Mouse (Mus musculus) brain, embryonic 18.5 days (tissue): ENCODE measurements at regions not wholly inside any gene's neighbourhood (a gene's known extent, or its start where the extent isn't known, plus 50 kb on each side); places are given as distances from the start of the nearest gene placed in this dataset.

ENCODE experiments used
- DNase-seq: peaks from one replicate; pipeline ENCODE4 v3.0.0-alpha.2; 2012; ENCODE audit warnings: low read depth, low spot score

DNA sequence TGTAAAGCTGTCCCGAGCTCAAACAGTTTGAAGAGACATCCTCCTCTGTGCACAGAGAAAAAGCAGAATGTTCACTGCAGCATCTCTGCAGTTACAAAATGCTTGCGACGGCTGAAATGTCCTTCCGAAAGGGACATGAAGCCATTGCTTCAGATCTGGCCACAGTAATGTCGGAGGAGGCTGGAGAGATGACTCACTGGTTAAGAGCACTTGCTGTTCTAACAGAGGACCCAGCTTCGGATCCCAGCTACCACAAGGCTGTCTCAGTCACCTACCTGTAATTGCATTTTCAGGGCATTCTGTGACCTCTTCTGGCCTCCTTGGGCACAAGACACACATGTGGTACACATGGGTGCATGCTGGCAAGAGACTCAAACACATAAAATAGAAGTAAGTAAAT lies 63.5 kb upstream of the Nr5a2 start:
- no peak for DNase-seq

DNA sequence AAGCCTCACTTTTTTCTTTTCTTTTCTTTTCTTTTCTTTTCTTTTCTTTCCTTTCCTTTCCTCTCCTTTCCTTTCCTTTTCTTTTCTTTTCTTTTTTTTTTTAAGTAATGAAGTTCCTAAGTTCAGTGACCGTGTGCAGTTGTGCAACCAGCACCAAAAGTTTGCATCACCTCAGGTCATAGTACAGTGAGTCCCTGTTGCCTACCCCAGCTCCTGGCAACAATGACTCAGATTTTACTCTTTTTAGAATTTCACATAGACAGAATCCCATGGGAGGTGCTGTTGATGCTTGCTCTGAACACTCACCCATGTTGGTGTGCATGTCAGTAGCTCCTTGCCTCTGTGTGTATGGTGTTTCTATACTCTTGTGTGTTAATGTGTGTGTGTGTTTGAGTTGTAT lies 60.3 kb upstream of the Nr5a2 start:
- no peak for DNase-seq

DNA sequence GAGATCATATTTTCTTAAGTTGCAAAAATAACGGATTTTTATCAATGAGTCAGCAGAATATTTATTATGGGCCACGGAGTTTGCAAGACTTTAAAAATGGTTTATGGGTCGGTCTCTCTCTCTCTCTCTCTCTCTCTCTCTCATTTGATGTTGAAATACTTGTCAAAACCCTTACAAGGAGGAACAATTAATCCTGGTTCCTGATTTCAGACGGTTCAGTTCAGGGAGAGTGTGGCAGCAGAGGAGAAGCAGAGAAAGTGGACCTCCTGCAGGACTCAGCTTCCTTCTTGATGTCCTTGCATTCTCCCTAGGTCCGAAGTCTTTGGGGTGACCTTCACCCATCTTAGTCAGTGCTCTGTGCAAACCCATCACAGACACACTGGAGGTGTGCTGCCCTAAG lies 57.4 kb upstream of the Nr5a2 start:
- no peak for DNase-seq

GRCm38 (mm10) chr1:137010240-137010926 lies 50.1 kb upstream of the Nr5a2 start:
- no peak for DNase-seq
